8 mouse cellular contexts compared by ENCODE assay signal in genomic region chr5:102778253-102778652, GRCm38 (mm10).
A peak's percentile ranks its signal among the peaks of the same experiment; 100 is the strongest.
DNase-seq lines count a peak whose midpoint lies in the region; ATAC-seq and TF ChIP-seq lines count a peak whose summit lies in the region.
"Had no signal": no experiment of that assay in that cellular context is flagged by ENCODE, and none has a peak within 500 bp of the region (broad histone marks: within the 10 kb centered on the region; RNA-seq: fewer than 3 reads in every experiment).

No protein-coding gene starts in this region.

- intact Hi-C loops in left cerebral cortex, adult 2 months (cut with DNase I): no loop called here

- 0 out of 2 replicates have a peak, but pooled peaks have one; percentile 47 for ATAC-seq in limb, embryonic 12.5 days (ENCODE audit: insufficient number of reproducible peaks, insufficient read depth, low FRiP score, low TSS enrichment, low read depth)
- peak; percentile 37; the same call in 1 of the 2 replicates for ATAC-seq in kidney, embryonic 15.5 days (replicated peaks; ENCODE audit: low FRiP score)
- peak; percentile 63 for ATAC-seq in midbrain, embryonic 15.5 days (replicated peaks)

- H3K4me3 ChIP-seq in limb, embryonic 12.5 days (replicated peaks): no peak overlapping the region
- H3K4me3 ChIP-seq in limb, embryonic 10.5 days: no peak overlapping the region
- no peak overlapping the region for H3K4me3 ChIP-seq in kidney, embryonic 15.5 days (replicated peaks)
- H3K4me3 ChIP-seq in midbrain, embryonic 15.5 days: no peak overlapping the region
- no peak overlapping the region for H3K4me3 ChIP-seq in left cerebral cortex, adult 2 months
- H3K4me3 ChIP-seq: neural tube, embryonic 12.5 days had no signal

- peaks cover 15% of the 10 kb centered on the region for H3K4me1 ChIP-seq in limb, embryonic 12.5 days (replicated peaks)
- peaks cover 23% of the 10 kb centered on the region for H3K4me1 ChIP-seq in limb, embryonic 10.5 days
- peaks cover 36% of the 10 kb centered on the region for H3K4me1 ChIP-seq in kidney, embryonic 15.5 days
- peaks cover 5% of the 10 kb centered on the region for H3K4me1 ChIP-seq in midbrain, embryonic 15.5 days

- no peak for DNase-seq in limb, embryonic 10.5 days (ENCODE audit: low spot score)
- peak; percentile 58 for DNase-seq in brain, embryonic 14.5 days (ENCODE audit: low read depth)
- no peak for DNase-seq in cerebellum, adult 8-10 months
- DNase-seq in left cerebral cortex, adult 2 months (ENCODE audit: extremely low spot score in 1 of 2, low spot score in 2 of 2): no peak

- no peak overlapping the region for H3K27ac ChIP-seq in limb, embryonic 12.5 days
- H3K27ac ChIP-seq in limb, embryonic 10.5 days: no peak overlapping the region
- H3K27ac ChIP-seq in kidney, embryonic 15.5 days: peak overlapping the region; percentile 49
- peak overlapping the region; percentile 34; the same call in 1 of the 2 replicates for H3K27ac ChIP-seq in midbrain, embryonic 15.5 days
- no peak overlapping the region for H3K27ac ChIP-seq in left cerebral cortex, adult 2 months
- H3K27ac ChIP-seq: neural tube, embryonic 12.5 days had no signal

- no peak overlapping the region for H3K4me2 ChIP-seq in limb, embryonic 12.5 days
- H3K4me2 ChIP-seq in kidney, embryonic 15.5 days: no peak overlapping the region
- no peak overlapping the region for H3K4me2 ChIP-seq in midbrain, embryonic 15.5 days
- H3K4me2 ChIP-seq: neural tube, embryonic 12.5 days had no signal

- no peaks in the 10 kb centered on the region for H3K9me3 ChIP-seq in limb, embryonic 12.5 days
- no peaks in the 10 kb centered on the region for H3K9me3 ChIP-seq in limb, embryonic 10.5 days (replicated peaks)
- no peaks in the 10 kb centered on the region for H3K9me3 ChIP-seq in kidney, embryonic 15.5 days (replicated peaks)
- no peaks in the 10 kb centered on the region for H3K9me3 ChIP-seq in midbrain, embryonic 15.5 days
- H3K9me3 ChIP-seq: neural tube, embryonic 12.5 days had no signal

- H3K9ac ChIP-seq in limb, embryonic 12.5 days (replicated peaks): no peak overlapping the region
- H3K9ac ChIP-seq in kidney, embryonic 15.5 days: no peak overlapping the region
- H3K9ac ChIP-seq in midbrain, embryonic 15.5 days: no peak overlapping the region
- H3K9ac ChIP-seq: neural tube, embryonic 12.5 days had no signal

- no peaks in the 10 kb centered on the region for H3K27me3 ChIP-seq in limb, embryonic 12.5 days
- H3K27me3 ChIP-seq in limb, embryonic 10.5 days (ENCODE audit: low read depth, poor library complexity, severe bottlenecking): no peaks in the 10 kb centered on the region
- no peaks in the 10 kb centered on the region for H3K27me3 ChIP-seq in kidney, embryonic 15.5 days
- no peaks in the 10 kb centered on the region for H3K27me3 ChIP-seq in midbrain, embryonic 15.5 days (replicated peaks)
- H3K27me3 ChIP-seq: neural tube, embryonic 12.5 days had no signal

- 67% methylated on average over 5 of the region's 5 CpGs for WGBS in limb, embryonic 12.5 days
- 79% methylated on average over 5 of the region's 5 CpGs for WGBS in limb, embryonic 10.5 days
- WGBS in kidney, embryonic 15.5 days: 58% methylated on average over 5 of the region's 5 CpGs
- 38% methylated on average over 5 of the region's 5 CpGs for WGBS in midbrain, embryonic 15.5 days

- no peaks in the 10 kb centered on the region for H3K36me3 ChIP-seq in limb, embryonic 12.5 days
- H3K36me3 ChIP-seq in limb, embryonic 10.5 days: no peaks in the 10 kb centered on the region
- H3K36me3 ChIP-seq in kidney, embryonic 15.5 days: no peaks in the 10 kb centered on the region
- H3K36me3 ChIP-seq in midbrain, embryonic 15.5 days (replicated peaks): no peaks in the 10 kb centered on the region
- H3K36me3 ChIP-seq: neural tube, embryonic 12.5 days had no signal

- no peak for TF ChIP-seq POLR2A in brain, embryonic 14.5 days (IDR thresholded peaks at IDR 0.05; ENCODE audit: borderline replicate concordance, extremely low read depth, insufficient read depth, insufficient read length, poor library complexity, severe bottlenecking)

- no peak for TF ChIP-seq CTCF in brain, embryonic 14.5 days (IDR thresholded peaks at IDR 0.05; ENCODE audit: borderline replicate concordance, extremely low read depth, insufficient read depth, insufficient read length)
- no peak for TF ChIP-seq CTCF in left cerebral cortex, adult 2 months (IDR thresholded peaks at IDR 0.05)

Comparison
In these comparisons a context has a peak if more than half of its experiments do, and no peak if none do; other contexts are left out.
1. H3K27ac ChIP-seq: peak in kidney, embryonic 15.5 days (single experiment) and midbrain, embryonic 15.5 days (single experiment); none in limb, embryonic 12.5 days (single experiment), limb, embryonic 10.5 days (single experiment) and left cerebral cortex, adult 2 months (single experiment).
2. Peak in every context shown above with its lines, with median percentiles within 50 percentile points of each other: ATAC-seq.